Mouse (Mus musculus) MEL (cell line): ENCODE data around the gene Eps15. TPM values are rescaled to one million over a fixed set of nuclear protein-coding genes. Genes with fewer than 3 reads are reported as not detected.

Source experiments
- DNase-seq: peaks from one replicate; pipeline ENCODE4 v3.0.0; 2011; ENCODE audit warnings: low read depth, low spot score
- H3K27ac ChIP-seq: 2 replicates; pipeline ENCODE4 v1.5.1; 2012; ENCODE audit warnings: low read depth, mild to moderate bottlenecking, control low read depth, low read length, moderate library complexity; ENCODE audit not compliant: control insufficient read depth
- H3K27me3 ChIP-seq, 2 experiments: fragments of 150-350 bp in 1 of 2; sonication (generic) in 1 of 2; 2 replicates each; pipeline ENCODE4 v1.6.1; 2012; ENCODE audit warnings: low read length in 2 of 2, mild to moderate bottlenecking in 2 of 2, improper control_type of control experiment in 1 of 2, moderate library complexity in 1 of 2; ENCODE audit not compliant: insufficient read depth in 2 of 2, control insufficient read depth in 1 of 2
- H3K36me3 ChIP-seq, 2 experiments: 2 replicates each; pipeline ENCODE4 v1.6.1; 2012 to 2014; ENCODE audit warnings: low read length in 2 of 2, improper control_type of control experiment in 1 of 2, inconsistent platforms in 1 of 2, mild to moderate bottlenecking in 1 of 2; ENCODE audit not compliant: insufficient read depth in 2 of 2, control insufficient read depth in 1 of 2
- H3K4me1 ChIP-seq, 2 experiments: fragments of 150-350 bp in 1 of 2; sonication (generic) in 1 of 2; 2 replicates each; pipeline ENCODE4 v1.6.1; 2012; ENCODE audit warnings: low read length in 2 of 2, improper control_type of control experiment in 1 of 2, mild to moderate bottlenecking in 1 of 2; ENCODE audit not compliant: insufficient read depth in 2 of 2, control insufficient read depth in 1 of 2
- H3K4me3 ChIP-seq, 2 experiments: fragments of 150-350 bp in 1 of 2; sonication (generic) in 1 of 2; 2 replicates each; pipeline ENCODE4 v1.5.1; 2012; ENCODE audit warnings: low read depth in 2 of 2, low read length in 2 of 2, mild to moderate bottlenecking in 2 of 2, moderate library complexity in 2 of 2, control low read depth in 1 of 2, improper control_type of control experiment in 1 of 2; ENCODE audit not compliant: control insufficient read depth in 1 of 2, insufficient read depth in 1 of 2
- H3K79me2 ChIP-seq: 2 replicates; pipeline ENCODE4 v1.6.1; 2012; ENCODE audit warnings: mild to moderate bottlenecking, low read length, moderate library complexity; ENCODE audit not compliant: control insufficient read depth, poor library complexity, insufficient read depth
- H3K9ac ChIP-seq: 2 replicates; pipeline ENCODE4 v1.6.1; 2012; ENCODE audit warnings: low read depth, mild to moderate bottlenecking, control low read depth, low read length, moderate library complexity; ENCODE audit not compliant: control insufficient read depth, poor library complexity, severe bottlenecking
- H3K9me3 ChIP-seq: fragments of 150-350 bp; sonication (generic); replicated peaks from 2 replicates; pipeline ENCODE4 v1.6.1; 2012; ENCODE audit warnings: mild to moderate bottlenecking, low read length, improper control_type of control experiment, moderate library complexity; ENCODE audit not compliant: insufficient read depth
- BHLHE40 ChIP-seq: IDR thresholded peaks from 2 replicates; pipeline ENCODE4 v1.6.1; 2012; ENCODE audit warnings: low read depth, mild to moderate bottlenecking, inconsistent platforms, low read length, improper control_type of control experiment, borderline replicate concordance
- EP300 ChIP-seq, 2 experiments: IDR thresholded peaks; 2 replicates each; pipeline ENCODE4 v1.6.1; 2011; ENCODE audit warnings: improper control_type of control experiment in 2 of 2, low read length in 2 of 2, low read depth in 1 of 2, mild to moderate bottlenecking in 1 of 2
- ETS1 ChIP-seq: IDR thresholded peaks from 2 replicates; pipeline ENCODE4 v1.6.1; 2012; ENCODE audit warnings: low read depth, mild to moderate bottlenecking, inconsistent platforms, low read length, improper control_type of control experiment, moderate library complexity
- GATA1 ChIP-seq: IDR thresholded peaks from 2 replicates; pipeline ENCODE4 v1.6.1; 2011; ENCODE audit warnings: low read depth, low read length, improper control_type of control experiment
- JUND ChIP-seq: IDR thresholded peaks from 2 replicates; pipeline ENCODE4 v1.6.1; 2011; ENCODE audit warnings: low read depth, mild to moderate bottlenecking, improper control_type of control experiment, low read length
- KAT2A ChIP-seq: conservative IDR thresholded peaks from 2 replicates; pipeline ENCODE4 v1.6.1; 2012; ENCODE audit warnings: low read depth, low read length, improper control_type of control experiment, inconsistent platforms
- MAFK ChIP-seq: IDR thresholded peaks from 2 replicates; pipeline ENCODE4 v1.6.1; 2011; ENCODE audit warnings: low read depth, mild to moderate bottlenecking, low read length, improper control_type of control experiment, borderline replicate concordance
- MAX ChIP-seq: IDR thresholded peaks from 2 replicates; pipeline ENCODE4 v1.6.1; 2011; ENCODE audit warnings: low read length, improper control_type of control experiment
- RCOR1 ChIP-seq: IDR thresholded peaks from 2 replicates; pipeline ENCODE4 v1.6.1; 2012; ENCODE audit warnings: low read depth, mild to moderate bottlenecking, inconsistent platforms, low read length, improper control_type of control experiment
- SIN3A ChIP-seq: IDR thresholded peaks from 2 replicates; pipeline ENCODE4 v1.6.1; 2012; ENCODE audit warnings: low read length, improper control_type of control experiment, inconsistent platforms
- TBP ChIP-seq: IDR thresholded peaks from 2 replicates; pipeline ENCODE4 v1.8.0; 2011; ENCODE audit warnings: low read depth, low read length, improper control_type of control experiment
- TCF12 ChIP-seq: IDR thresholded peaks from 2 replicates; pipeline ENCODE4 v1.6.1; 2014; ENCODE audit warnings: low read depth, mild to moderate bottlenecking, inconsistent platforms, low read length, improper control_type of control experiment, moderate library complexity
- ZC3H11A ChIP-seq: IDR thresholded peaks from 2 replicates; pipeline ENCODE4 v1.6.1; 2012; ENCODE audit warnings: low read depth, mild to moderate bottlenecking, inconsistent platforms, low read length, improper control_type of control experiment
- ZNF384 ChIP-seq: IDR thresholded peaks from 2 replicates; pipeline ENCODE4 v1.6.1; 2012; ENCODE audit warnings: low read depth, mild to moderate bottlenecking, inconsistent platforms, low read length, improper control_type of control experiment
- polyA plus RNA-seq, 2 experiments: library from polyadenylated mRNA; stranded (reverse) in 1 of 2; unstranded in 1 of 2; fragments of >175 nt in 1 of 2; fragments of >200 nt in 1 of 2; gene quantifications; 2 replicates each; pipeline versions ENCODE4 v1.2.1 to v1.2.4; 2012; ENCODE audit warnings: low replicate concordance in 2 of 2, low read depth in 1 of 2; ENCODE audit not compliant: insufficient read length in 2 of 2, insufficient read depth in 1 of 2, missing spikeins in 1 of 2
- total RNA-seq: library from RNA; depleted of rRNA; stranded (reverse); fragments of 300-350 nt; gene quantifications from 2 replicates; pipeline ENCODE4 v1.2.3, GENCODE M21; 2012

The Eps15 gene
- total and polyA plus RNA-seq, 3 experiments, result 19.7 to 107 (median 53.3) TPM

GRCm38 (mm10) chr4:109252199-109252598 is 27.9 kb upstream of the Eps15 start:
- no peak for TF ChIP-seq MAX
- peak; percentile 24; the same call in 1 of the 2 replicates for TF ChIP-seq MAFK
- DNase-seq, result peak; percentile 9

GRCm38 (mm10) chr4:109253664-109254151 is 26.4 kb upstream of the Eps15 start:
- no peak for TF ChIP-seq ZC3H11A
- TF ChIP-seq TCF12, result no peak
- TF ChIP-seq SIN3A, result no peak
- TF ChIP-seq JUND, result no peak
- TF ChIP-seq BHLHE40, result no peak
- Histone ChIP-seq H3K4me3 (peak overlapping the region; percentile 19 to 40; a peak in 3 of 4 replicates), H3K36me3 (peaks cover 0 to 27% of the 10 kb centered on the region in 2 experiments; a peak in 2 of 4 replicates), H3K79me2 (no peaks in the 10 kb centered on the region), H3K4me1 (peaks cover 17 to 25% of the 10 kb centered on the region in 2 experiments), H3K9ac (no peak overlapping the region), H3K27ac (peak overlapping the region; percentile 46), H3K9me3 (no peaks in the 10 kb centered on the region), H3K27me3 (0 out of 4 replicates have a peak, but pooled peaks cover 0 to under 1% of the 10 kb centered on the region in 2 experiments)
- DNase-seq, result peak; percentile 55

More at GRCm38 (mm10) chr4:109252199-109252598, 27.9 kb upstream of the Eps15 start:
- Histone ChIP-seq H3K36me3 (peaks cover 0 to 27% of the 10 kb centered on the region in 2 experiments; a peak in 2 of 4 replicates), H3K9me3 (no peaks in the 10 kb centered on the region), H3K27me3 (peaks cover 0 to 1% of the 10 kb centered on the region in 2 experiments; a peak in 1 of 4 replicates), H3K4me3 (no peak overlapping the region; a peak in 1 of 4 replicates), H3K4me1 (peaks cover 17 to 25% of the 10 kb centered on the region in 2 experiments), H3K27ac (no peak overlapping the region), H3K79me2 (no peaks in the 10 kb centered on the region), H3K9ac (no peak overlapping the region)

- peak overlapping the region; percentile 24; the same call in 1 of the 2 replicates for H3K27ac ChIP-seq
Observed at GRCm38 (mm10) chr4:109254511-109254910, 25.6 kb upstream of the Eps15 start.

More at GRCm38 (mm10) chr4:109254511-109254910, 25.6 kb upstream of the Eps15 start:
- peaks cover 17 to 25% of the 10 kb centered on the region in 2 experiments for H3K4me1 ChIP-seq
- no peaks in the 10 kb centered on the region for H3K27me3 ChIP-seq
- H3K4me3 ChIP-seq, result peak overlapping the region; percentile 38 to 40; a peak in 3 of 4 replicates
- peak; percentile 44 for DNase-seq
- peaks cover 0 to 27% of the 10 kb centered on the region in 2 experiments; a peak in 2 of 4 replicates for H3K36me3 ChIP-seq
- H3K79me2 ChIP-seq, result no peaks in the 10 kb centered on the region
- no peak overlapping the region for H3K9ac ChIP-seq
- TF ChIP-seq TBP, result no peak
- no peak for TF ChIP-seq ZNF384
- TF ChIP-seq SIN3A, result peak; percentile 48; the same call in 1 of the 2 replicates
- TF ChIP-seq TCF12, result peak; percentile 68
- no peak; the same call in 1 of the 2 replicates for TF ChIP-seq RCOR1
- TF ChIP-seq KAT2A, result no peak
- peak; percentile 54 to 58; a peak in 2 of 4 replicates for TF ChIP-seq EP300 (IDR thresholded peaks at IDR 0.05; ENCODE audit: low read depth in 1 of 2, low read length in 2 of 2)
- no peak for TF ChIP-seq MAFK
- TF ChIP-seq ETS1, result peak; percentile 47; the same call in 1 of the 2 replicates
- peak; percentile 52 for TF ChIP-seq GATA1
- no peaks in the 10 kb centered on the region for H3K9me3 ChIP-seq
